Mouse (Mus musculus) fibroblast of lung, adult 2 months (primary cell): ENCODE results near the gene Ankrd23.

Source experiments
- DNase-seq: peaks from one replicate; pipeline ENCODE4 v3.0.0-alpha.2; 2011; ENCODE audit warnings: low read depth

The Ankrd23 gene

DNA sequence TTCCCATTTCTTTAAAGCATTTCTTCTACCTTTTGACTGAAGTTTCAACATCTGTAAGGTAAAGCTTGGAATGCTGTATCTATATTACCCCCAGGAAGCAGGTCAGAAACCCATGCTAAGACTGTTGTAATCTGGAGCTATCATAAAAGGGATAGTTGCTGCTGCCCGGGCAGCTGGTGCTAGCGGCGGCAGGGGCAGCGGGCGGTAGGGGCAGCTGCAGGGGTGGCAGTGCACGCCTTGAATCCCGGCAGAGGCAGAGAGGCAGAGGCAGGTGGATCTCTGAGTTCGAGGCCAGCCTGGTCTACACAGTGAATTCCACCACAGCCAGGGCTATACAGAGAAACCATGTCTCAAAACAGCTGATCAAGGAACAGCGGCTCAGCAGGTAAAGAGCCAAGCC, 6.2 kb upstream of the Ankrd23 start:
- DNase-seq: no peak

DNA sequence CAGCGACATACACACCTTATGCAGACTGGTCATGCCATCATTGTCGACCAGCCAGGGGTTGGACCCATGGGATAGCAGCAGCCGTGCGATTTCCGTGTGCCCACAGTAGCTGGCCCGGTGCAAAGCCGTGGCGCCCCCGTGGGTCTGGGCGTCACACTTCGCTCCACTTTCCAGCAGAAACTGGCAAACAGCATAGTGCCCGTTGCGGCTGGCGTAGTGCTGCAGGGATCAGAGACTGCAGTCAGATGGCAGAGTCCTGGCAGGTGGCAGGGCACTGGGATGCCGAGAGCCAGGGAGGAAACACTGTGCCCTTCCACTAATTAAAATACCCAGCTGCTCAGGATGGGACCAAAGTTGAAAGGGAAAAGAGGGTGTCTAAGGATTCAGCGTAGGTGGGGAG, 5.2 kb upstream of the Ankrd23 start:
- DNase-seq: no peak

DNA sequence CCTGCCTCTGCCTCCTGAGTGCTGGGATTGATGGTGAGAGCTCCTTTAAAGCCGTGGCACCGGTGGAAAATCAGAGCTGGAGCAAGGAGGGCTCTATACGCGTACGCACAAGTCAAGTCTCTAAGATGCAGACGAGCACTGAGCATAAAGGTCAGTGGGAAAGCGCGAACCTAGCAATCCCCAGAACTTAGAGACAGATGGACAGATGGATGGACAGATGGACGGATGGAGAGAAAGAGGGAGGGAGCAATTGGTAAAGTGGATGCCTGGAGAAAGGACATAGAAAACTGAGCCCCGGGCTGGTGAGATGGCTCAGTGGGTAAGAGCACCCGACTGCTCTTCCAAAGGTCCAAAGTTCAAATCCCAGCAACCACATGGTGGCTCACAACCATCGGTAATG, 4.1 kb upstream of the Ankrd23 start:
- no peak for DNase-seq

DNA sequence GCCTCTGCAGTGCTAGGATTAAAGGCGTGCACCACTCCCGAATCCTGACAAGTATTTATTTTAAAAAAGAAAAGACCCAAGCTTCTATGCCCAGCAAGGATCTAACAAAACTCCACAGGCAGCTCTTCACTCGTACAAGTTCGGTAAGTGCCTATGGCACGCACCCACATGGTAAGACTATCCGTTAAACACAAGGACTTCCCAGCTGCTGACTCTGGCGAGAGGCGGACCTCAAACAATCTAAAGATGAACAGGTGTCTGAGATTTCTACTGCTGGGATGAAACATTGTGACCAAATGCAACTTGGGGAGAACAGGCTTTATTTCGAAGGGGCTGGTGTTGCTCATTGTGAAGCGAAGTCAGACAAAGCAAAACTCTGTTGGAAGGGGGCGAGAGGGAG, 3.4 kb upstream of the Ankrd23 start:
- DNase-seq: no peak

DNA sequence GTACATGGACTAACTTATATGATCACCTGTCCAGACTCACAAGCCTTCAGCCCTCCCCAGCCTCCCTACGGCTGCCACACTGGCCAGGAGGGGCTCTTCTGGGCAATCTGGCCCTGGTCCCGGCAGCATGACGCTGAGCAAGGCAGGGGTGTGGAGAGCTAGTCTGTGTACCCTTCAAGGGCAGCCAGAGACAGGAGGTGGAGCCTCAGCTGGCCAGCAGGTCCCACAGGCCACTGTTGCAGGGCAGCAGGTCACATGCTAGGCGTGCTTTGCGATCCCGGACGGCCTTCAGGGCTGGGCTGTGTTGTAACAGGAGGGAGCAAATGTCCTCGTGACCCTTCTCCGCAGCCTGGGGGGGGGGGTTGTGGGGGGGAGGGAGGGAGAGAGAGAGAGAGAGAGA, 2.5 kb upstream of the Ankrd23 start, which contains the start of gene Gm42417:
Gene Gm42417, minus strand, starts transcription at position 244 of the 400 bp plus-strand sequence.
- DNase-seq: no peak

DNA sequence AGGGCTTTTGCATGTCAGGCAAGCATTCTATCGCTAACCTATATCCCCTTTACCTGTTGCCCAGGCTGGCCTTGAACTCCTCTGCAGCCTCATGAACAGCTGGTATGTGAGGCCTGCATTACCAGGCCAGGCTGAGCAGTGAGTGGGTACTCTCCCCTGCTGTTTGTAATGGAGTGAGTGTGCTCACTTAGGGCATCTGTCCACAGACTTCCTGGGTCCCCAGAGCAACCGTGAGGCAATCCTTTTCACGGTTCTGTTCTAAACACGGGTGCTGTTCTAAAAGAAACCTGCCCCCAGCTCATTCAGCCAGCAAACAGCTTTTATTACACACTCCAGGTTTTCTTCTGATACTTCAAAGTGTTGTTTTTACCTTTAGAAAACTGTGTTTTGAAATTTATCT, 2.0 kb upstream of the Ankrd23 start:
- no peak for DNase-seq

DNA sequence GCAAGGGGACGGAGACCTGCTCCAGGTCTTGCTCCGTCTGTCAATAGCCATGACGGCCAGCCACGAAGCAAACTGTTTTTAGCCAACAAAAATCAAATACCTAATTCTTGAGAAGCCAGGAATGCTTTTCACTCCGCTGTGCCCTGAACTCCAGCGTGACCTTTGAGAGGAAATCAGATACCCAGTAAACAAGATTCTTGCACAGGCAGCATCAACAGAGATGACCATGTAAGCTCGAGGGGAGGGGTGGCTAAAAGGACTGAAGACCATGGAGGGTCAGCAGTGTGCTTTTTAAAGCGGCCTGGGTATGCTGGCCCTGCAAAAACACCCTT, 320 bp downstream of the Ankrd23 start:
- DNase-seq: no peak

DNA sequence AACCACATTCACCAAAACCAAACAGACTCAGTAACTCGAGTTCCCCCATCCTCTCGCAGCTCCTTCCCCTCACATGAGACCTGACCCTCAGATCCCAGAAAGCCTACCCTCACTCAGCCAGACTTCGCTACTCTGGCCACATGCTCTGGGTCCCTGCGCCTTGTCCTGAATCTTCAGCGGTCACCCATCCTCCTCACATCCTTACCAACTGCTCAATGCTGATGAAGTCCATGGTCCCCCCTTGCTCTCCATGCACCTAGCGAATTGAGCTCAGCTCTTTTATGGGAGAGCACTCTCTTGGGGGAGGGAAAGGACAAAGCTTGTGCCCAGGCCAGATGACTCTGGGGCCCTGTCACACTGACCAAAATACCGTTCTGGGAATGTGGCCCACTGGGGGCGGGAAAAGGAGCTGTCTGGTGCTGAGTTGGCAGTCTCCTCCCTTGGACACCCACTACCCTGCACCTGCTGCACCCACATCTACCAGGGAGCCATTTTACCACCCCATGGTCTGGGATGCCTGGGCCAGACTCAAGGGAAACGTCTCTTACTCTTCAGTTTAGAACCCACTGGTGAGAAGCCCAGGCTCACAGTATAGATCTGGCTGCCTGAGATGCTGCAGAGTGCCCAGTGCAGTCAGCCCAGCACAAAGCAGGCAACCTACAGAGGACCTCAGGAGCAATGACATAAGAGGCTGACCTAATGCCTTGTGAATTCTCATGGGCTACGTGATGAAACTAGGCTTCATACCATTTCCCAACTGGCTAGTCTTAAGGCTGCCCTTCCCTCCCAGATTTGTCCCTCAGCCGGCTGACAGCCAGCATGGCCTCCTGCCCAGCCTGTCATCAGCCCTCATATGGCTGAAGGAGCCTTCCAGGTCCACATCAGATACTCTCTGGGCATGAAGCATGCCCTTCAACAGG, 946 bp downstream of the Ankrd23 start:
- peak; percentile 63 for DNase-seq

DNA sequence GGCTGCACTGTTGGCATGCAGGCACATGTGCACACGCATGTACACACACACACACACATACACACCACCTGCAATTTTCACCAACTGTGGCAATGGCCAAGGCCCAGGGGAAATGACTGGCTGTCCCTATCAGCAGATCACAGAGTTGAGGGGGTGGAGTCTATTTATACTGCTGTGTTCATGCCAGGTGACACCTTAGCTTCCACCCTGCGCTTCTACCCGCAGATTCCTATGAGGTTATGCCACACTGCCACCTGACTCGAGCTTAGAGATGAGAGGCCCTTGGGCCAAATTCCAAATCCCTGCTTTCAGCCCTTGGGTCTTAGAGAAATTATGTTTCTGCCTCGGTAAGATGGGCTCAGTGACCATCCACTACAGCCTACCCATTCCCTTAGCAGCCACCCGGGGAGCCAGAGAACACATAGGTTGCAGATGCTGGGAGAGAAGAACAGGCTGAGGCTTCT, 2.1 kb downstream of the Ankrd23 start:
- DNase-seq: no peak

DNA sequence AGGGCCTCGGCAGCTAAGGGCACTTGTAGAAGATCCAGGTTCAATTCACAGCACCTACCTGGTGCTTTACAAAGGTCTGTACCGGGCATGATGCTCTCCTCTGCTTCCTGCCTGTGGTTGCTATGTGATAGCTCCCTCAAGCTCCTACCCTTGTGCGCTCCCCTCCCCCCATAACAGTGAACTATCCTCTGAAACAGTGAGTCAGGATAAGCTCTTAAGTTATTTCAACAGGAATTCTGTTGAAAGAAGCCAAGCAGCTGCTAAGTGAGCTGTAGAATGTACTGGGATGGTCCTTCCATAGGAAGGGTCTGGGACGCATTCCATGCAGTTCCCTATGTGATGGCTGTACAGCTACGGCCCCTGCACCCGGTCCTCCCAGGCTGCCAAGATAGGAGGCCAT, 3.1 kb downstream of the Ankrd23 start:
- no peak for DNase-seq

DNA sequence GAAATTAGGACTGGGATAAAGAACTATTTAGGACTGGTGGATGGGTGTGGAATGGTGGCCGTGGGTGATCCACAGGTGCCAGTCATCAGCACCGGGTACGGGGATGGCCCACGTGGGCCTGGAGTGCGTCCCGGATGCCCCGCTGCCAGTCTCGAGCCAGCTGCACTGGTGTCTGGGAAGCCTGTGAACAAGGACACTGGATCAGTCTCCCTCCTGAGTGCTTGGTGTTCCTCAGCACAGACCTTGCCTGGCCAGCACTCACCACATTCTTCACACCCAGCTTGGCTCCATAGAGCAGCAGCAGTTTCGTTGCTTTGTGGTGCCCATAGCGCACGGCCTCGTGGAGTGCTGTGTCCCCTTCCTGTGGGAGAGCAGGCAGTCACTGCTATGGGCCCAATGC, 5.2 kb downstream of the Ankrd23 start:
- DNase-seq: no peak

DNA sequence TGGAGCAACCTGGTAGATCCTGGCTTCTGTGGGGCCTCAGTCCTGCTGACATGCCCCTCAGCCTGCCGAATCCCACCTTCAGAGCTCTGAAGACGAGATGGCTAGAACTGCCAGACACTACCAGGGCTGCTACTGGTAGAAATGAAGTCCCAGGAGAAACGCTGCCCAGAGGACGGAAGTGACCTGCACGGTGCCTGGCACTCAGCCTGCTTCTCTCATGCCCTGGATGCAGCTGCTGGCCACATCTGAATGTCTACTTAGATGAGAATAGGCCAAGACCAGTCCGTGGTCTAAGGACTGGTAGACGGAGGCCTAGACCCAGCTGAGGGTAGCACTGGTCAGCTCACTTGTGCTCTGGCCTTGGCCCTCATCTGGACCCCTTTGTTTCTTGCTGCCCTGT, 5.7 kb downstream of the Ankrd23 start:
- no peak for DNase-seq

DNA sequence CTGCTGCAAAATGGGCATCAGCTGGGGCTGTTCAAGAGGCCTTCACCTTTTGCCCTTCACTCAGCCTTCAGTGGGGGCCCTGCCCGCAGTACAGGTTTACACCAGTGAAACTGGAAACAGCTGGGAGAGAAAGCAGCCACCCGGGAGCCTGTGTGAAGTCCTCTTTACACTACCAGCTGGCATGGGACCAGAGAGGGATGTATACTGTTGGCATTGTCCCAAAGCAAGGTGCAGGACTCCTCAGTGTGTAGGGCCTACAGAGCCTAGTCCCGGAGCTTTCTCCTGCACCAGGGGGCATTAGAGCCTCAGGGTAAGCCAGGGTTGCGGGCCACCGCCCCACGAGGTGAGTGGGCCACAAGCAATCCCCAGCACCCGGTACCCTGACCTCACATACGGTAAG, 6.2 kb downstream of the Ankrd23 start:
- no peak for DNase-seq

DNA sequence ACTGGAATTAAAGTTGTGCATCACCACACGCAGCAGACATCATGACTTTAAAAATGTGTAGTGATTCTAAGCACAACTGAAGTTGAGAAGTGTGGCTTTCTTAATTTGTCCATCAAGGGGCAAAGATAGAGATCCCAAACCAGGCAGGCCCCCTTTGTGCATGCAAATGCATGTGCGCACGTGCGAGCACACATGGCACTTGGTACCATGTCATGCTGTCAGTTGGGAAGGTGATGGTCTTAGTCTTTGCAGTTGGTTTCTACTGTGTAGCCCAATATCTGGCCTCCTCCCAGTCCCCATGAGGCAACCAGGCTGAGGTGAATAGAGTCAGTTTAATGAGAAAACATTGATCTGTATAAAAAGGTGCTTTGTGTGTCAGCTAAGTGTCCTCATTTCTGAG, 6.8 kb downstream of the Ankrd23 start:
- no peak for DNase-seq

DNA sequence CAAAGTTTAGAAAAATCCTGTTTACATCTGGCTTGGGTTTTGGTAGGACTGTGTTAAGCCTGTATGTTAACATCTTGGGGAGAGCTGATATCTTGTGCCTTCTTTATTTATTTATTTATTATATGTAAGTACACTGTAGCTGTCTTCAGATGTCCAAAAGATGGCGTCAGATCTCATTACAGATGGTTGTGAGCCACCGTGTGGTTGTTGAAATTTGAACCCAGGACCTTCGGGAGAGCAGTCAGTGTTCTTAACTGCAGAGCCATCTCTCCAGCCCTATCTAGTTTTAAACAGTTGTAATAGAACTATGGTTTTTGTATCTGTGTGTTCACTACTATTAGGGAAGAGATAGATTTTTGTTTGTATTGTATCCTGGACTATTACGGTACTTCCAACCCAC, 7.4 kb downstream of the Ankrd23 start:
- DNase-seq: no peak

DNA sequence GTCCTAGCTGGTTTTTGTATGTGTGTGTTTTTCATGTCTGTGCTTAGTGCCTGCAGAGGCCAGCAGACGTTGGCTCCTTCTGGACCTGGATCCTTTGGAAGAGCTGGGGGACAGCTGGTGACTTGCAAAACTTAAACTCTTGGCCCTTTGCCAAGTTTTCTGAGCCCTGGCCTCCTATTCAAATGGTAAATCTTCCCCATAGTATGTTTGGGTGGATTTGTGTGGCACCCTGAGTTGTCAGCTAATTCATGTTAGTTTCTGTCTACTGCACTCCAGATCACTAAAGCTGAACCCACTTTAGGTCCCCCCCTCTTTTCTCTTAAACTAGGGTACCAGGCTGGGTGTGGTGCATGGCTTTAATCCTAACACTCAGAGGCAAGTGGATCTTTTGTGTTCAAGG, 8.3 kb downstream of the Ankrd23 start:
- no peak for DNase-seq

DNA sequence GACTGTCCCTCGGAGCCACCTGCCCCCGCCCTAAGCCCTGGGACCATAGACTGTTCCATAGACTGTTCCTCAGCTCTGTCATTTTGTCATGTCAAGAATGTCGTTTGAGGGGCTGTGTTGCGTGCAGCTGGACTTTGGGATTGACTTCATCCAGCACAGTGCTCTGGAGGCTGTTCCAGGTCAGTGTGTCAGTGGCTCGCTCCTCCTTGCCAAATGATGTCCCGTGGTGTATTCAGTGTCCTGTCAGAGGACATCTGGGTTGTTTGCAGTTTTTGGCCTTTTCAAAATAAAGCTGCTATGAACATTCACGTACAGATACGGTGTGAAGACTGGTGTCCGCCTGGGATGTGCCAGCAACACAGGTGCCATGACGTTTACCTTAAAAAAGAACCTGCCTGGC, 9.8 kb downstream of the Ankrd23 start:
- no peak for DNase-seq

DNA sequence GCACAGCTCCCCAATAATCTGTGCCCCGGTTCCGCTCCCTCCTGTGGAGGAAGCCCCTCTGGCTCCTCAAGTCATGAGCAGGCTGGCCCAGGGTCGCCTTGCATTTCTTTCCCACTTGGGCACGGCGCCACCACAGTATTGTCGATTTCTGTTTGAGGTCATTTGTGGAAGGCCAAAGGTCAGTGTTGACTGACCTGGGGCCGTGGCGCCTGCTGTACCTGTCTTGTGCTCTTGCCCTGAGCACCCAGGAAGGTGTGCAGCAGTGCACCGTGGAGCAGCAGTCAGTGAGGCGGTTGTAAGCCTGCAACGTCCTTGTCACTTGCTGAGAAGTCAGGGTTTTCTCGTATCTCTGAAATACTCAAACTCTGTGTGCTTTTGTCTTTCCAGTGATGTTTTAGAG, 10.9 kb downstream of the Ankrd23 start:
- no peak for DNase-seq

DNA sequence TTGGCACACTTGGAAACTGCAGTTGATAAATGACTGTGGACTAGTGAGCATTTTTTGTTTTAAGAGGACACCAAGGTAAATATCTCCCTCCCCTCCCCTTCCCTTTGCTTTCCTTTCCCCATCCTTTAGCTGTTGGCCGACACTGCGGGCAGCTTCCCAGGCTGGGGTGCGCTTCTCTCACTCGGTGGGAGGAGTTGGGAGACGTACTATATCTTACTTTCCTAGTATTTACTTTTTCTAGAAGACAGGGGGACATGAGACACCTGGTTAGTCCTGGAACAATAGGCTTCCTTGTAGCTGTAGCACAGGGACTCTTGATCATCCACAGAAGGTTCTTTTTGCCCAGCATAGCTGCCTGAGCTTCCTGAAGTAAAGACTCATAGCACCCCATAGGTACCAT, 12.6 kb downstream of the Ankrd23 start:
- DNase-seq: no peak

DNA sequence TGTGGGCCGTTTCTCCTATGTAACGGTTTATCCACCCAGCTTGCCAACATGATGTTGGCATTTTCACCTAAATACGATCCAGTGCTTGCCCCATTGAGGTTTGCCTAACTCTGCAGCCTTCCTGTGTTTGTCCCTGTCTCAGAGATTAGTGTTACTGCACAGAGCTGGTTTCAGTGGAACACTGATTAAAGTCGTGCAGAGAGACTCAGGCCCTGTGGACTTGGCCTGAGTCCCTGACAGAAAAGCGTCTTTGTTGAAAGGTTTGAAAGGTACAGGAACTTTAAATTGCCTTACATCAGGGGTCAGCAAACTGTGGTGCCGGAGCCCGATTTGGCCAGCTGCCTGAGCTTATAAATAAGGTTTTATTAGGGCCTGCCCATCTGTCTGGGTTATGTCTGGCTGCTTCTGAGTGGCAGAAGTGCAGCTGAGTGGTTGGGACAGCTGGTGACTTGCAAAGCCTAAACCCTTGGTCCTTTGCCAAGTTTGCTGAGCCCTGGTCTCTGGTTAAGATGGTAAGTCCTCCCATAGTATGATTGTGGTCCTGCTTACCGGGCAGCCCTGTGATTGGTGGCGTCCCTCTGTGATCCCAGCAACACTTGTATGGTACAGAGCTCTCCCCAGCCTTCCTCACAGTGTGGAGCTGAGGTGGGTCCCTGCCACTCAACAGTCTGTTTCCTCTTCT, 13.2 kb downstream of the Ankrd23 start:
- DNase-seq: no peak

DNA sequence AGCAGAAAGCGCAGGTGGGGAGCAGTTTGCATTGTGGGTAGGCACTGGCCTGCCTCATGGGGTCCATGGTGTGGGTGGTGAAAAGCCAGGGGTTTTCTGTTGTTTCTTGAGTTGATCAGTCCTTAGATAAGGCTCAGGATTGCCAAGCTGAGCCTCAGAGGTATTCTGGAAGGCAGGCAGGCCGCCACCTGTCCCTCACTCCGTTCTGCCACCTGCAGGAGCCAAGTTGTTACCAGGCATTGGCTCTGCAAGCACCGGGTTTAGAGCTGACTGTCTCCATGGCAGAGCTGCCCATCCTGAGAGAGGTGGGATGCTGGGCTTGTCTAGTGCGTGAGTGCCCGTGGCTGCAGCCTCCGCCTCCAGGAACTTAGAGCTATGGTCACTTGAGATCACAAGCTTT, 14.5 kb downstream of the Ankrd23 start:
- DNase-seq: no peak

DNA sequence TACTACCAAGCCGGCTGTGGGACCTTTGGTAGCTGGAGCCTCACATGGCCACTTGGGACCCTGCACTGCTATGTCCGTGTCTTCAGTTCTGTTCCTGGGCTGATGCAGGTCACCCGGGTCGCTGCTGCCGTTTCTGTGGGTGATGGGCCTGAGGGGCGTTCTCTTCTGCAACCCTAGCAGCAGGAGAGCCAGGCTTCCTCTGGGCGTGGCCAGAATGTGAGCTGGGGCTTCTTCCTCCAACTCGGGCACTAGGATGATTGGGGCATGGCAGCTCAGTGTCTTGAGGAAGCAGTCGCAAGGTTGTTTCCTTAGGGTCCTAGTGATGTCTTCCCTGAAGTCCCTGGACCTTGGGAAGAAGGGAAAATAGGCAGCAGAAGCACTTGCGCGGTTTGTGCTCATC, 17.1 kb downstream of the Ankrd23 start:
- no peak for DNase-seq

DNA sequence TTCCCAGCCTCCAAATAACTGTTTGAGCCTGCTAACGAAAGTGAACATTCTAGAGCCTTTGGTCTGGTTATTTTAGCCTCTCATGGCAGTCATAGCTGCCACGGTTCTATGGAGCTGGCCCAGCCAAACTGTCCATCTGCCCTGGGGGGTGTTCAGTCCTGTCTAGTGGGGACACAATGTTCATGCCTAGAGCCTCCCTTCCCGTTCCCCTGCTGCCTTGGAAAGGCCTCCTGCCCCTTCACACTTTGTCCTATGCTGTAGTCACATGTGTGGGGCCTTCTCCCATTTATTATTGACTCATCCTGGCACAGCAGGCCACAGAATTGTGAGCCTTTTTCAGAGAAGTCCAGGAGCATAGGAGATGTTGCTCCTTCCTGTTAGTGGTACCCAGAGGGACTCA, 18.4 kb downstream of the Ankrd23 start:
- DNase-seq: no peak

DNA sequence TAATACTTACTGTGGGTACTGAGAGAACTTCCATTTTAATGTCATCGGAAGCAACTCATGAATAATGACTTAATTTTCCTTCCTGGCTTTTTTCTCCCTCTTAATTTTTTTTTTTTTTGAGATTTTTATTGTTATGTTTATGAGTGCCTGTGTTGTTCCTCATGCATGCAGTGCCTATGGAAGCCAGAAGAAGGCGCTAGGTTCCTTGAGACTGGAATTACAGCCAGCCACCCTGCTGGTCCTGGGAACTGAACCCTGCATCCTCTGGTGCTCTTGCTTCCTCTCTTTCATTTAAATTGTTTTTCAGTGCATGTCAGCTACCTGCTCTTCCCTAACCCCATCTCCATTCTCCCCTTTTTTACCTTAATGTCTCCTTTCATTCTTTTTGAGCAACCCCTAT, 23.0 kb downstream of the Ankrd23 start:
- DNase-seq: no peak
